Mouse (Mus musculus) heart, postnatal 36 days (tissue): ENCODE results near the gene Laptm4a. TPM values are rescaled to one million over a fixed set of nuclear protein-coding genes. Genes with fewer than 3 reads are reported as not detected.
A peak's percentile ranks its signal among the peaks of the same experiment; 100 is the strongest.

Source experiments
- DNase-seq, 2 experiments: peaks; one replicate each; pipeline ENCODE4 v3.0.0; 2021 to 2022
- intact Hi-C: fragments of 180-260 bp; cut with DNase I; formaldehyde crosslinking; loops from one replicate; pipeline ENCODE4 v1.15.1; 2025
- total RNA-seq, 2 experiments: library from RNA; stranded (reverse); gene quantifications; 2 replicates each; pipeline ENCODE4 v1.2.3; 2021

Gene Laptm4a
- total RNA-seq, 2 experiments from 2014 or later = 361 to 367 TPM

DNA sequence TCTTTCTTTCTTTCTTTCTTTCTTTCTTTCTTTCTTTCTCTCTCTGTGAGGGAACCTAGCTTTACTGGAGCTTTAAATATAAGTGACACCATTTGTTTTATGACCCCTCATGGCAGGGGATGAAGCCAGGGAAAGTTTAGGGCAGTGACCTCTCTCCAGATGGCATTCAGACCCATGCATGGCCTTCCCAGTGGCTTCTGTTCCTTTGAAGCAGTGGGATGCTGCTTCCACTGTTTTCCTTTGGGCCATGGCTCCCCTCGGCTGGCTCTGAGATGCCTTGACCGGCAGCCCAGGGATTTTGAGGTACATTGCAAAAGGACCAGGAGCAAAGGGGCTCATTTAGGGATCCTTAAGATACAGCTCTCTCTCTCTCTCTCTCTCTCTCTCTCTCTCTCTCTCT lies 19.5 kb upstream of the Laptm4a start:
- intact Hi-C loops = no loop called here
- DNase-seq = no peak

DNA sequence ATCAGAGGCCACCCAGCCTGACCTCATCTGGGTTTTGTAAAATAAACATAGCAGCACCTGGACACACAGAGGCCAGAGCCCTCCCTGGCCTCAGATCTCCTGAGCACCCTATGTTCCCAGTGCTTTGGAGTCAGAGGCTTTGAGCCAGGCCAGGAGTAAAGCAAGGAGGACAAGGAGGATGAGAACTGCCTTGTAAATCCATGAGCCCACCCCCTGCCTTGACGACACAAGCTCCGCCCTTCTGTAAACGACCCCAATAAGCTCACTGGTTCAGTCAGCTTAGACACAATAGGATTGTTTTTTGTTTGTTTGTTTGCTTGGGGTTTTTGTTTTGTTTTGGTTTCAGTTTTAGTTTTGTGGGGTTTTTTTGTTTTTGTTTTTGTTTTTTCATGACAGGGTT lies 19.0 kb upstream of the Laptm4a start:
- intact Hi-C loops = no loop called here
- no peak for DNase-seq

DNA sequence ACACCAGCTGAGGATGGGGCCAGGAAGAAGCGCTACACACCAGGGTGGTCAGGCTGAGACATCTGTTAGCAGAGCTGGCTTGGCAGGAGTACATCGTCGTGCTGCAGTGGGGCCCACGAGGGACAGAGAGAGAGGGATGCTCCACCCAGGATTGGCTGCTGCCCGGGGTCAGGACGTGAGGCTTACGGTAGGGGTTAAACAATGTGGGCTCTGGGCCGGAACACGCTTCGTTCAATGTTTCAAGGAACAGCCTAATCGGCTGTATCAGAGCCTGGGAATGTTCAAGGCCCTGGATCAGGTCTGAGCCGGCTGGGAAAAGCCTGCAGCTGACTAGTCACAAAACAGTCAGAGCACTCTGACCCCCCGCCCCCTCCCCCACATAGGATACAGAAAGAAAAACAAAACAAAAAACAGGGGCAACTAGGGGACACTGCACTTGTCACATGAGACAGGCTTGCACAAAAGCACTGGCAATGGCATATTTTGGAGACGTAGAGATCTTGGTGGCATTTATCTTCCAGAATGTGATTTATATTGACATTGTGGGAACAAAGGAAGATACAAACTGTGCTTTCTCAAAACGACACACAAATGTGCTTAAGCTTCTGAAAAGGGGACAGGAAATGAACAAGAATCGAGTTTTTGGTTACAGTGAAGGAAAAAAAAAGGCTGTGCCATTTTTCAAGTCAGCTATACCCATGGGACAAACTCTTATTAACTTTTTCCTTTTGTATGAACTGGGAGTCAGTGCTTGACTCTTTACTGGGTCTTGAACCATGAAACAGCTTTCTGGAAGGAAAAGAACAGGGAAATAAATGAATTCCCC lies 8.4 kb upstream of the Laptm4a start:
- DNase-seq = peak; percentile 30 to 51
- intact Hi-C loops = no loop called here

DNA sequence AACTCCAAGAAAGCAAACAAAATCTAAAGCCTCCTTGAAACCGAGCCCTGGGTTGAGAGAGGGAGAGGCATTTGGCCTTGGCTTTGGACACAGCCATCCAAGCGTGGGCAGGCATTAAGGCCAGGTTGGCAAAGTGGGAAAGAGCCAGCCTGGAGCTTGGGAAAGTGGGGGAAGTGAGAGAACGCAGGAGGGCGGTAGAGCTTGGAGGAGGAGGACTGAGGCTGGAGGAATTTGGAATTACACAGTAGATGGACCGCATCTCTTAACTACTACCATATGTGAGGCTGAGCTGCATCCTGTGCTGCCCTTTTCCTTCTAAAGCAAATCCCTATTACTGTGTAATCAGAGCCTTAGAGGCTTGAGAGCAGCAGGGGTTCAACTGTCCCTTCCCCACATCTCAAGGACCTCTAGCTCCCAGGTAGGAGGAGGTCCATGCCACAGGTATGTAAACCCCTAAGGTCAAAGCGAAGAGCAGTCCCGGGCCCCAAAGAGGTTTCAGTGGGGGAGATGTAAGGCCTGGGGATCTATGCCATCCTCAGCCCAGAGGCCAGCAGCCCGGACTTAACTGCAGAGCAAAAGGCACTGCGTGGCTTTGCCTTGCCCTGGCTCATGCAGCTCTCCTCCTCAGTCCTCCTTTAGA lies 7.6 kb upstream of the Laptm4a start:
- intact Hi-C loops = no loop called here
- no peak for DNase-seq

DNA sequence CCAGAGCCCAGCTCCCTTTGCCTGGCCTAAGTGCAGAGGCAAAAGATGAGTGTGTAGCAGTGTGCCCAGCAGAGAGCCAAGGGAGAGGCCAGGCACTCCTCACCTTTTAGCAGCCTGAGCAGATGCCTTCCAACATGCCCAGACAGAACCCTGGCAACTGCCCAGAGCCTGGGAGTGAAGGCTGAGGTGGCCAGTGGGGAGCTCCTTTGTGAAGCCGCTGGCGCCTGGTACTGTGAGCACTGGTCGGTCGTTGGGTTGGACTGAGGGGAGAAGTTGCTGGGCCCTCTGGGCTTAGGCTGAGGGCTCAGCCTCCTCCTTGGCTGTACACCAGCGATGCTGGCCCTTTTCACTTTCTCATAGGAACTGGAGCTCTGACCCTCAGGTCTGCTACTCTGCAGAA lies 5.1 kb upstream of the Laptm4a start:
- intact Hi-C loops = no loop called here
- peak; percentile 46 to 48 for DNase-seq

DNA sequence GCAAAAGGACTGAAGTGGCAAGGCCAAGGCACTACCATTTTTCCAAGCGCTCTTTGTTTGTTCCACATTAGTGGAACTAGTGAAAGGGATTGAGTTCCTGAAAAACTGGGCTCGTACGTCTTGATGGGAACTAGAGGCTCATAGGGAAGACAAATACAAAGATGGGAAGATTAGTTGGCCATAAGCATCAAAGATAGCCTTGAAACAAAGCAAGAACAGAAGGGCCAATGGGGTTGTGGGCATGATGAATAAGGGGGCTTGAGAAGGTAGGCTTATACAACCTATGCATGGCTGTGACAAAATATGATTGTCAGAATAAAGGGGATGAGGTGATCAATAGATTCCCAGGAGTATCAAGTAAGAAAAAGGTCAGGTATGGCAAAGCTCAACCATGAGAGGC lies 2.2 kb upstream of the Laptm4a start:
- no peak for DNase-seq
- intact Hi-C loops = no loop called here

DNA sequence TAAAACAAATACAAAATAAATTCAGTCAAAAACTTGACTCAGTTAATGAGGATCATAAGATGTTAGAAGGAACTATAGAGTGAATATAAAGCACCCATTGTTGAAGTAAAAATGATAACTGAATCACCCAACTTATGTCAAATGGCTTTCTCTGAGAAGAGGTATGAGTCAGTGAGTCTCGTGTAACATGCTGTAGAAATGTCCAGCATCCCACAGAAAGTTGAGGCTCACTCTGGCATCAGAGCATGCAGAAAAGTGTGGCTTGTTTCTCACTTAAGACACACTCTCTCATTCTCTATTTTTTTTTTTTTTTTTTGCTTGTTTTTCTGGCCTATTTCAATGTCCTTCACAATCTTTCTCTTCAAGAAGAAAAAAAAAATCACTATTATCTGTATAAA lies 469 bp upstream of the Laptm4a start:
- no peak for DNase-seq
- intact Hi-C loops = no loop called here

DNA sequence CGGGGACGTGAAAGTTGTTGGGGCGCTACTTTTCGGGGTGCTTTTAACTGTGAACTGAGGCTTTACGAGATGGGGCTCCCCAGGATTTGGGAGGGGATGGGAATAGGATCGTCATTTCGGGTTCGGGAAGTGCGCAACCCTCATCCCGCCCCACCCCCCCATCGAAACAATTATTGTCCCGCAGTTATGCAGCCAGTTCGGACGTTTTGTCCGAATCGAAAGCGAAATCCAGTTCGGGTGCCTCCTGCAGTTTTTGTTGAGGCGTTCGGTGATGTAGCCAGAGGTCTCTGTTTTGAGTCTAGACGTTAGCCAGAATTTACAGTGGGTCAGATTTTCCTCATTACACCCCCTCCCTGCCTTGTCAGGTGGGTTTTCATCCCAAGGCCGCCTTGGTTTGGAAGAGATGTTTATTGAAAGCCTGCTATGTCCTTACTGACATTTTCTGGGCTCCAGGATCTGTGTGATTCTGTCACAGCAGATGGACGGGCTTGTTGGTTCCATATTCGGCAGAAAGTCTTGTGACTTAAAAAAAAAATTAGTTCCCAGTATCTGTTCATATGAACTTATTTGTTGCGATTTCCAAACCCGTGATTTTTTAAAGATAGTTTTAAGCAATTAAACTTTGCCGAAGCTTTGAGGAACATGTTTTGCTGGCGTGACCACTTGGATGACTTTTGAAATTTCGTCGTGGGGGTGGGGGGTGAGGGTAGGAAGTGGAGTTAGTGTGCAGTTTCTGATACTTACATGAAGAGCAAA lies 1.1 kb downstream of the Laptm4a start:
- intact Hi-C loops = no loop called here
- DNase-seq = no peak

DNA sequence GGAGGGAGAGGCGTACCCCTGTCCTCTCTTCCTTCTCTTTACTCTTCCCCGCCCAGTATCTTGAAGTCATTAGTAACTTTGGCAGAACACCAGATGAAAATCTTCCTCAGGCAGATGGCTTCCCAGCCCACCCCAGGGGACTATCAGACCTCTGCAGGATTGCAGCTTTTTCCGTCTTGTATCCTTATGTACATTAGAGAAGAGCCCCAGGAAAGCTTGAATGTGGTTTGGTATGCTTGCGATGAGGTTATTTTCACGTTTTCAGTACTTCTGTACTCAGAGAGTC lies 1.6 kb downstream of the Laptm4a start:
- intact Hi-C loops = no loop called here
- DNase-seq = no peak

DNA sequence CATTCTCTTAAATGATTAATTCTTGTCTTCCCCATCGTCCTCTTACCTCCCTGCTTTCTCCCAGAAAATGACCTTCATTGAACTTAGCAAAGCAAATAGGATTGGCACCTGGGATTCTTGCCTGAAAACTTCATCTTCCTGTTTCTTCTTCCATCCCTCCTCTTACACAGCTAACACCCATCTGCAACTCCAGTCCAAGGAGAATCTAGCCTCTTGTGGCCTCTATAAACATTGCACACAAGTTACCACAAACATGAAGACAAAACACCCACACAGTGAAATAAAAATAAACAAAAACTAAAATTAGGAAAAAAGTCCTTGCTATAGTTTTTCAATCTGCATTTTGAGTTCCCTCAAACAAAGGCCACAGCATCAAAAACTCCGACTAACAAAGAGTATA lies 2.1 kb downstream of the Laptm4a start:
- intact Hi-C loops = no loop called here
- no peak for DNase-seq

DNA sequence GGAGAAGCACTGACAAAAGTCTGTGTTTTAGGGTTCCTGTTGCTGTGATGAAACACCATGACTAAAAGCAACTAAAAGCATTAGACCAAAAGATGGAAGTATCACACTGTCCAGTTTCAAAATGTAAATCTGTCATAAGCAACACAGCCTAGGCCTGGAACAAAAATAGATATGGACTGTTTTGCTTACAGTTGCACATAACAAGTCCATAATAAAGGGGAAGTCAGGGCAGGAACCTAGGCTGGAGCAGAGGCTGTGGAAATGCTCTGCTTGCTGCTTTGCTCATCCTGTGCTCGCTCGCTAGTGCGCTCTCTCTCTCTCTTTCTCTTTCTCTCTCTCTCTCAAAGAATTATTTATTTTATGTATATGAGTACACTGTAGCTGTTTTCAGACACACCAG lies 6.2 kb downstream of the Laptm4a start:
- intact Hi-C loops = no loop called here
- no peak for DNase-seq

DNA sequence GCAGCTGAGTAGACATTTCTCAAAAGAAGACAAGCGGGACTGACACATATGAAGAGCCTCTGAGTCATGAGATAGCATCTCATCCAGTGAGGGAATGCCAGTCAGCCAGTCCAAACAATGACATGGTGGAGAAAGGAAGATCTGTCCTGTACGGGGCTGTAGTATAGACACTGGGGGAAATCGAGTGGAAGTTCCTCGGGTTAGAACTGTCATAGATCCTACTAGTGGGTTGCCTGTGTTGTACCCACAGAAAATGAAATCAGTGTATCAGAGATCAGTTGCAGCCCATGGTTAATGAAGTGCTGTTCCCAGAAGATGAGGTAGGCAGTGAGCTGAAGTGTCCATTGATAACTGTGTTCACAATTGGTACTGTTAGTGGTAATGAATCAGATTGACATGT lies 7.3 kb downstream of the Laptm4a start:
- DNase-seq = no peak
- intact Hi-C loops = no loop called here

DNA sequence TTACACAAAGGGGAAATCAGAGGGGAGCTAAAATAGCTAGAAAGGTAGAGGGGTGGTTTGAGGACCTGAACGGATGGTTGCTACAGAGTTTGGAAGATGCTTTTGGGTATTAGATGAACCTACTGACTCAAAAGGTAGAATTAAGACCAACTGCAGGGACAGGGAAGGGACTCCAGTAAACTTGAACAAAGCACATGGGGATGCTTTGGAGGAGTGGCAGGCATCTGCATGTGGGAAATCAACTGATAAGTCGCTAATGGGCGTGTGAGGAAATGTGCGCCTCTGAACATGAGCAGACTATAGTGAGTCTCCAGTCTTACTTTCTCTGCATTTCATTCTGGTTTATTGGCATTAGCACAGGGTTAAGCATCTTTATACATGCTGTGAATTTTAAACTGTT lies 9.6 kb downstream of the Laptm4a start:
- DNase-seq = no peak

DNA sequence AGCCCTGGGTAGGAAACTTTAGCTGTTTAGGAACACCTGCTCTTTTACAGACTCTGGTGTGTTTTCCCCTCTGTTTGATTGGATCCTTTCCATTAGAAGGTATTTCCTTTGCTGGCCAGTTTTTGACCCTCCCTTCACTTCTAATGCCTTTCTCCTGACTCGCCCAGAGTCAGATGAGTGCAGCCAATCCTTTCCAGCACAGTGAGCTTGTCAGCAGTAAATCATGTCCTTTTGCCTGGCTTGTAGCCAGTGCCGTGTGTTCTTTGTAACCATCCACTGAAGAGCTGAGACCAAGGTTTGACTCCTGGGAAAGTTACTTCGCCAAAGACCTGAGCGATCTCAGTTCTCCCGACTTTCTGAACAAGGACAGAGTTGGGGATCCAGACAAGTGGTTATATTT lies 13.9 kb downstream of the Laptm4a start:
- intact Hi-C loops = no loop called here
- DNase-seq = no peak

More for the DNA sequence above, 9.6 kb downstream of the Laptm4a start:
- intact Hi-C loops = no loop called here

DNA sequence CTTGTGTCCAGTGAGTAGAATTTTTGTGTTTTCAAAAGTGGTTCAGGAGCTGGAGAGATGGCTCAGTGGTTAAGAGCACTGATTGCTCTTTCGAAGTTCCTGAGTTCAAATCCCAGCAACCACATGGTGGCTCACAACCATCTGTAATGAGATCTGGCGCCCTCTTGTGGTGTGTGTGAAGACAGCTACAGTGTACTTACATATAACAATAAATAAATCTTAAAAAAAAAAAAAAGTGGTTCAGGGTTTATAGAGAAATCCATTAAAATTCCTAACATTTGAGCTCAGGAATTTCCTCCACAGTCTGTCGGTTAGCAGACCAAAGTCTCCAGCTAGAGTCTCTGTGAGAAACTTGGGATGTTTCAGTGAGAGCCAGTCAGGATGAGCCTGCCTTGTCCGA lies 14.7 kb downstream of the Laptm4a start:
- intact Hi-C loops = loop anchor here (2.0 kb wide), 1 partner anchor 47 kb away; no protein-coding TSS in a partner anchor

DNA sequence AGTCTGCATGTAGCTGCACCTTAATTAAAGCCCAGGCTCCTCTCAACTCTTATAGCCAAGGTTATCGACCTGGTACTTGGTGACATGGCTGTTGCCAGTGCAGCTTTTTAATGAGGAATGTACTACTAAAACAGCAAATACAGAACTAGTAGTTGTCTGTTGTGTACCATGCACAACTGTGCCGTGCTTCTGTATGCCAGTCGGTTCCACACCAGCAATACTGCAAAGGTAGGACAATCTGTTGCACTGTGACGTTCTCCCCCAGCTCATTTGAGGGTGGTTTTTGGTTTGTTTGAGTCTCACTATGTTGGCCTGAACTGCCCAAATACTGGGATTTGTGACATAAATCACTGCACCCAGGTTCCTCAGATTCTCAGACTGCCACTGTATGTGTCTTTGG lies 18.0 kb downstream of the Laptm4a start:
- intact Hi-C loops = no loop called here
- DNase-seq = no peak

More for the DNA sequence above, 14.7 kb downstream of the Laptm4a start:
- DNase-seq = peak in 1 of 2 experiments; percentile 41

DNA sequence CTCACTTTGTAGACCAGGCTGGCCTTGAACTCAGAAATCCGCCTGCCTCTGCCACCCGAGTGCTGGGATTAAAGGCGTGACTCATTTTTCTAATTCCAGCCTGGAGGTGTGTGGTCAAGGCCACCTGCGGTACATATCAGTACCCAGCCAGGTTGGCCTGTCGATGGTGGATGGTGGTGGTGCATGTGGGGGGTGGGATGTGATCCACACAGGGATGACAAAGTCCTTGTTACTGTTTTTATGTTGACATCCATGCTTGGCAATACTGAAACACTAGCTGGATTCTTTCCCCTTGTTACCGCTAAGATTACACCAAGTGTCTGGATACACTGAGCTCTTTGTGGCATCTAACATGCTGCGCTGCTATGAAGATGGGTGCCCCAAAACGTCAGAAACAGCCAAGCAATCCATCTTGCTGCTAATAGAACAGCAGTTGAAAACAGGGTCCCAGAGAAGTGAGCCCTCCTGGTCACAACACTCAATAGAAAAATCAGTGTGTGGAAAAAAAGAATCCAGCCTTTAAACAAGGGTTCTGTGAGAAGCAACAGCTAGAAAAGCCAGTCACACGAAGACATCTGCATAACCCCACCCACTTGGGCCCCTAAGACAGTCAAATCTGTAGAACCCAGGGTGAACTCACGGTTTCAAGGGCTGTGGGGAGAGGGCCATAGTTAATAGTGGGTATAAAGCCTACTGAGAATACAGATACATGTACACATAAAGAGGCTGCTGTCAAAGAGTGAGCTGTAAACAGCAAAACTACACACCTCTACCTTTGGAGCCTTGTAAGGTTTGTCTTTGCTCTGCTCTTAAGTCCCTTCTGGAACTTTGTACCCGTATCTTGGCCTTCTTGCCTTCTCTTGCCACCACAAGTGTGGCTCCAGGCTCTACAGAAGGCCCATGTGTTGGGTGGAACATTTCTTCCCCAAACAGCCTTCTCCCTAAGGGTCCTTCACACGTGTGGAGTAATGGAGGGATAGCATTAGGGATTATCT lies 18.8 kb downstream of the Laptm4a start:
- intact Hi-C loops = no loop called here
- no peak for DNase-seq

DNA sequence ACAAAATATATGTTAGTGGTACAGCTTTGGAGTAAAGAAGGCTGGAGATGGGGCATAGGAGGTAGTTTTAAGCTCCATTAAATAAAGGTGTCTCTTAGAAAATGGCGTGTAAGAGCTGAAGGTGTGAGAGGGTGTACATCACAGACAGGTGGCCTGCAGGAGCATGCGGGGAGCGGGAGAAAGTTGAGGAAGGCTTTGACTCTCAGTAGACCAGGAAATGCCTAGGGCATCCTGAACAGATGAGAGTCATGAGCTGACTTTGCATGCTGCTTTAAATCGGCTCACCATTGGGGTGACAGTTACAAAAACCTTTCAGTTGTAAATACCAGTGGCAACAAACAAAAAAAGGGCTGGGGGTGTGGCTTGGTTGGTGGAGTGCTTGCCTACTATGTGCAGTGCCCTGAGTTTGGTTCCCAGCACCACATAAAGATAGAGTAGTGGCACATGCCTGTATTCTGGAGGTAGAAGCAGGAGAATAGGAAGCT lies 19.7 kb downstream of the Laptm4a start:
- DNase-seq = no peak
- intact Hi-C loops = no loop called here

DNA sequence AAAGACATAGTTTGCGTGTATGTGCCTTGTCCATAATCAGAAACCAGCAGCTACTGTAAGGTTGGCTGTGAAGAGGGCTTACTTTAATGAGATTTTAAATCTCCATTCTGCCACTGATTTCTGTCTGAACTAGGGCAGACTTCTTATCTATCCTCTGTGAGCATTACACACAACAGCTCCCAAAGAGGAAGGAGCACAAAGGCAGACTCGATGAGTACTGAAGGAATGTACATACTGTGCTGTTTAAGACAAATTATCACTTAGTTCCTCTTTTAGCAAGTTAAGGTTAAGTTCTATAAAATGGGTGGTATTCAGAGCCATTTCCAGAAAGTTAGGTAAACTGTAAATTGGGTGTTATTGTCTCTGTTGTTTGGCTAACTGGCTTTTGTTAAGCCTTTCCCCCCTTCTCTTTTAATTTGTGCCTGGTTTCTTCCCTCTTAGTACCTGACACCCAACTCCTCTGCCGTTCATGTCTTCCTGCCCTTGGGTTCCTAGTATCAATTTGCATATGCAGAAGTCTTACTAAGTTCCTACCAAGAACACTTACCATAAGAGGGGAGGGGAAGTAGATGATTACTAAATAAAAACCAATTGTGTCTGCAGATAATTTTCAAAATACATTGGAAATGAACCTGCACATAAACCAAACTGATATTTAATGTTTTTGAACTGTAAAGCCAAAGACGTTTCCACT lies 20.4 kb downstream of the Laptm4a start:
- intact Hi-C loops = no loop called here
- no peak for DNase-seq

DNA sequence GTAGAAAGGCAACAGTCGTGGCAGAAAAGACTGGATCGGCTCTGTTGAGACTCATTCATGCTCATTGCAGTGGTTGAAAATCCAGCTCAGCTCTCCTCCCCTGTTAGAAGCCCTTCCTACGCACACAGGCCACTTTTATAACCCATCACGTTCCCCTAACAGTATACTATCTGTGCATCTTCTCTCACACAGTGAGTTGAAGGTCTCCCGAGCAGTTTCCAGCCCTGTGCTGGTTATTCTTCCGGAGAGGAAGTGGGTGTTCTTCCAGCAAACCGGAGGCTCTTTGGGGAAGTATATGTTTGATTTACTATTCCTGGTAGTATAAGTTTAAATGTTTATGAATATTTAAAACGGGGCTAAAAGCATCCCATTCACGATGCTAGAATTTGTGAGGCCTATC lies 25.7 kb downstream of the Laptm4a start:
- intact Hi-C loops = no loop called here

More for the DNA sequence above, 25.7 kb downstream of the Laptm4a start:
- DNase-seq = no peak
